Mouse (Mus musculus) c-Kit-positive CD71-positive TER-119-negative erythroid progenitor cells, embryonic 14.5 days (primary cell): ENCODE results near the gene Col1a1.
A peak's percentile ranks its signal among the peaks of the same experiment; 100 is the strongest.

Experiments
- DNase-seq: peaks from one replicate; pipeline ENCODE4 v3.0.0-alpha.2; 2013; ENCODE audit warnings: low read depth

Gene Col1a1

DNA sequence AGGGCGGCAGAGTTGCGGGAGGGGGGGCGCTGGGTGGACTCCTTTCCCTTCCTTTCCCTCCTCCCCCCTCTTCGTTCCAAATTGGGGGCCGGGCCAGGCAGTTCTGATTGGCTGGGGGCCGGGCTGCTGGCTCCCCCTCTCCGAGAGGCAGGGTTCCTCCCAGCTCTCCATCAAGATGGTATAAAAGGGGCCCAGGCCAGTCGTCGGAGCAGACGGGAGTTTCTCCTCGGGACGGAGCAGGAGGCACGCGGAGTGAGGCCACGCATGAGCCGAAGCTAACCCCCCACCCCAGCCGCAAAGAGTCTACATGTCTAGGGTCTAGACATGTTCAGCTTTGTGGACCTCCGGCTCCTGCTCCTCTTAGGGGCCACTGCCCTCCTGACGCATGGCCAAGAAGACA lies at the start of gene Col1a1:
Gene Col1a1 (plus strand): TSS at position 180 of the 400 bp plus-strand sequence.
- no peak for DNase-seq

DNA sequence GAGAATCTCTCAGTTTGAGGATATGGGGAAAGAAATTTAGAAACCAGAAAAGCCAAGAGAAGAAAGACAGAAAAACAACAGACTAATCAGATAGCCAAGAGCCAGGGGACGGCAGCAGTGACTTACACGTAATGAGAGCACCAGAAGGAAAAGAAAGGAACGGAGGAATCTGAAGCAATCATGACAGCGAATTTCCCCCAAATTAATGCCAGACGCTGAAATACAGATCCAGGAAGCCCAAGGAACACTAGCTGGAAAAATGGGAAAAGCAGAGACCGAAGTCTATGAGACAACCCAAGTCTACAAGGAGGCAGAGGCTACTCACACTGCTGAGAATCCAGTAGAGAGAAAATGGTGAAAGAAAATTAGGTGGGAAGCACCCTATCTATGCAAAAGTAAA lies 44.9 kb upstream of the Col1a1 start:
- DNase-seq: no peak

DNA sequence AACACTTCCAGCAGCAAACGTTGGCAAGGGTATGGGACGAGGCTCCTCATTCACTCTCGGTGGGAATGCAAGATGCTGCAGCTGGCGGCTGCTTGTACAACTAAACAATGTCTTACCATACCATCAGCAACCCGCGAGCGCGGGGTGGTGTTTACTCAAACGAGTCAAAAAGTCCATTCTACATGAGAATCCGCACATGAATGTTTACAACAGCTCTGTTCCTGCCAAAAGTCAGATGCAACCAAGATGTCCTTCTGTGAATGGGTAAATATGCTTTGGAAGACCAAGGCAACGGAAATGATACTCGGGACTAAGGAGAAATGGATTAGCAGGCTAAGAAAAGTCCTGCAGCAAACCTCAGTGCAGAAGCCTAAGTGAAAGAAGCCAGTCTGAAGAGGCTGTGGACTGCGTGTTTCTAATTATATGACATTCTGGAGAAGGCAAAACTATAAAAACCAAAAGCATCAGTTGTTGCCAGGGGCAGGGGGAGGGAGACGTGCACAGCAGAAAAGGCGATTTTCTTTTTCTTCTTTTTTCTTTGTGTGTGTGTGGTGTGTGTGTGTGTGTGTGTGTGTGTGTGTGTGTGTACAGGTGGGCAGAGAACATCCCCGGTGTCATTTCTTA lies 39.2 kb upstream of the Col1a1 start:
- no peak for DNase-seq

- DNase-seq: no peak
These were observed 34.8 kb upstream of the Col1a1 start for GRCm38 (mm10) chr11:94901231-94901630.

DNA sequence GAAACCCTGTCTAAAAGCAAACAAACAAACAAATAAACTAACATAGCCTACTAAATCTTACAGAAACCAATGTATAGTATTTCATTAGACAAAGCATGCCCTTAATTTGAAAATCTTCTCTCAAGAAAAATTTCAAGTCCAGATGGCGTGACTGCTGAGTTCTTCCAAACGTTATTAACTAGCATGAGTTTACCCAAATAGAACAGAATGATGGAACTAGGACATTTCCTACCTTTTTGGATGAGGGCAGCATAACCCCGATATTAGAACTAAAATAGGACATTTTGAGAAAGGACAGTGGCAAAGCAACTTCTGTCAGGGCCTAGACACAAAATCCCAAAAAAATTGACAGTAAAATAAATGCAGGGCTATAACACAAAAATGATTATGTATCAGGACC lies 31.7 kb upstream of the Col1a1 start:
- DNase-seq: no peak

- DNase-seq: no peak
These were observed 25.1 kb upstream of the Col1a1 start for GRCm38 (mm10) chr11:94910971-94911370.

GRCm38 (mm10) chr11:94912568-94912967 lies 23.5 kb upstream of the Col1a1 start:
- no peak for DNase-seq

GRCm38 (mm10) chr11:94913302-94914090 lies 22.5 kb upstream of the Col1a1 start:
- DNase-seq: no peak

DNA sequence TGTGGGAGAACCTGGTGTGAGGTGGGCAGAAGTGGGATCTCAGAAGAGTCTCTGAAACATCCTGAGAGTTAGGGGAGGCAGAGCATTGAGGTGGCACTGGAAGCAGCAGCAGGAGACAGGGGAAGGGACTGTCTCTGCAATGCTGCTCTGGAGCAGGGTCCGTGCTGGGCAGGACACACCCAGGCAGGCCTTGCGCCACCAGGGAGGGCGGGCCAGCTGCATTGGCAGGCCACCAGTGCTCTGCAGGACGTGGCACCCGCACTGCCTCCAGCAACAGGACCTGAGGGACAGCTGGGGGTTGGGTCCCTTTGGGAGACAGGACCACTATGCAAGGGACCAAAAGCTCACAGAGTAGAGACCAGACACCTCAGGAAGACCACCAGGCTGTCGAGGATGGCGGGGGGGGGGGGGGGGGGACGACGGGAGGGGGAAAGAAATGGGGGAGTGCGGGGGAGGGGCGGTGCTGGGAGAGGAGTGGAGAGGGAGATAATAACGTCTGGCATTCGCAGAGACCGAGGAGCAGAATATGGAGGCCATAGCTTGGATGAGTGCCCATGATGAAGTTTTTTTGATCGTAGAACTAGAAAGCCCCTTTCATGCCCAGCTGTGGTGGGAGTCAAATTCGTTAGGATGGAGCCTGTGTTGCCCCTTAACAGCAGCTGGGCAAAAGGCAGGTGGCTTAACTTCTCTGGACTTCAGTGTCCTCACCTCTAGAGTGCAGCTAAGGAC lies 20.2 kb upstream of the Col1a1 start:
- DNase-seq: no peak

DNA sequence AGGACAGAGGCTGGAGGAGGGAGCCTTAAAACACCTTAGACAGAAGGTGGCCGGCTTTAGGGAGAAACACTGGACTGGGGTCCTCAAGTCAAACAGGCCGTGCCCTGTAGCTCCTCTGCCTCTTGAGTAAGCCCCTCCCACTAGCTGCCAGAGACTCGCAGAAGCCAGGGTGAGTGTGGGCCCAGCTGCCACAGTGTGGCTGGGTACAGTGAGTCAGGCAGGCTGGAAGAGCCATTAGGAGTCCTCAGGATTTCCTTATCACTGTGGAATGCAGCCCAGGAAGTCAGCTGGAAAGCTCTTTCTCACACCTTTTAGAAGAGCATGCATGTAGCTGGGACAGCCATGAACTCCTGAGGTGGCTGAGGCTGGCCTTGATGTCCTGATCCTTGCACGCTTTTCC lies 19.5 kb upstream of the Col1a1 start:
- DNase-seq: no peak

- no peak for DNase-seq
These were observed 18.3 kb upstream of the Col1a1 start for GRCm38 (mm10) chr11:94917717-94918116.

DNA sequence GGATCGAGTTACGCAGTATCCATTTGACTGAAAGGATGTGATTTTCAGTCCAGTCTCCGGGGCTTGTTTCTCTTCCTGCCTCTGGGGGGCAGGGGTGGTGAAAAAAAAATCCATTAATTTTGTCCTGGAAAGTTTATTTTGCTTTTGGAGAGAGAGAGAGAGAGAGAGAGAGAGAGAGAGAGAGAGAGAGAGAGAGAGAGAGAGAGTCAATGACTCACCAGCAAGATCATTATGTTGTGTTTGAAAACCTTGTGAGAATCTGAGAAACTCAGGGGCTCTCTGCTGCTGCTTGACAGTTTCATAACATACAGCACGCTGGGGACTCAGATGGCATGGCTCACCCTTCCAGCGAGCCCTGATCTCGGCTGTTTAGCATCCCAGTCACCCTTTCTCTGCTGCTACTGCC lies 15.0 kb upstream of the Col1a1 start:
- no peak for DNase-seq

DNA sequence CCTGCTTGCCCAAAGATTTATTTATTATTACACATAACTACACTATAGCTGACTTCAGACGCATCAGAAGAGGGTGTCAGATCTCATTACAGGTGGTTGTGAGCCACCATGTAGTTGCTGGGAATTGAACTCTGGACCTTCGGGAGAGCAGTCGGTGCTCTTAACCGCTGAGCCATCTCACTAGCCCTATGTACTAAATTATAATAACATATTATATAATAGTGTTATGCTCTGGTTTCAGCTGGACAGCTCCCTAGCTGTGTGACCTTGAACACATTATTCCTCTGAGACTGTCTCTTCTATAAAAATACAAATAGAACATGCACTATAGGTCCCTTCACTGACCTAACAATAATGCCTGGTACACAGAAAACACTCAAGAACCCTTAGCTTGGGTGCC lies 11.0 kb upstream of the Col1a1 start:
- DNase-seq: no peak

GRCm38 (mm10) chr11:94926431-94926830 lies 9.6 kb upstream of the Col1a1 start:
- DNase-seq: no peak

- DNase-seq: no peak
These were observed 8.2 kb upstream of the Col1a1 start for GRCm38 (mm10) chr11:94927771-94928291.

GRCm38 (mm10) chr11:94928820-94929219 lies 7.2 kb upstream of the Col1a1 start:
- DNase-seq: no peak

GRCm38 (mm10) chr11:94929599-94929998 lies 6.4 kb upstream of the Col1a1 start:
- DNase-seq: no peak

DNA sequence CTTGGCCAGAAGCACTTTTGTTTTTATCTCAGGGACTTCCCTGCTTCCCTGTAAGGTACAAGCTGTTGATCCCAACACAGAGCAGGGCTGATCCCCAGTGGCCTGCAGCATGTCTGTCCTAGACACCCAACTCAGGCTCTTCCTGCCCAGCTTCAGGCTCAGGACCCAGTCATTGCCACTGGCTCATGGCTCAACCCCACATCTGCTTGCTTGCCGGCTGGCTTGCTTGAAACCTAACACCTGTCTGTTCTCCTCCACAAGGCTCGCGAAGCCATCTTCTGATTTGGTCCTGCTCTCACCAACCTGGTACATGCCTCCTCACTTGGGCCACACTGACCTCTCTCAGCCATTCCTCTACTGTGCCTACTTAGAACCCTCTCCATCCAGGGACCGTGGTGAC lies 5.9 kb upstream of the Col1a1 start:
- no peak for DNase-seq

DNA sequence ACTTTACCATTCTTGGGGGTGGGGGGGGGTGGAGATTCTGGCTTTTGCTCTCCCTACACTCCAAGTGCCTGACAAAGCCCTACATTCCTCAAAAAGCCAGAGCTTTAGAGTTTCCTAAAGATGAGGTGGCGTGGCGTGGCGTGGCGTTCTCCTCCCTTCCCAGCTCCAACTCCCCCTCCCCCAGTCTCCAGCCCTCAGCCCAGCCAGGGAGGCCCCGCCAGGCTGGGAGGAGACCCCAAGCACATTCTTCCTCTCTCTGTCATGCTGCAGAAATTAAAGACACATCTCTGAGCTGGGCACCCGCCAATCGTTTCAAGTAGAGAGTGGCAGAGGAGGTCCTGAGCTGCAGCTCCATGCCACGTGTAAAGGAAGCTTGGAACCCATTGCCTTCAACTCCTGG lies 2.4 kb upstream of the Col1a1 start:
- no peak for DNase-seq

GRCm38 (mm10) chr11:94934526-94934925 lies 1.5 kb upstream of the Col1a1 start:
- no peak for DNase-seq

GRCm38 (mm10) chr11:94936851-94937295 lies 849 bp downstream of the Col1a1 start:
- DNase-seq: peak; percentile 74

GRCm38 (mm10) chr11:94937335-94937781 lies 1.3 kb downstream of the Col1a1 start:
- DNase-seq: no peak

DNA sequence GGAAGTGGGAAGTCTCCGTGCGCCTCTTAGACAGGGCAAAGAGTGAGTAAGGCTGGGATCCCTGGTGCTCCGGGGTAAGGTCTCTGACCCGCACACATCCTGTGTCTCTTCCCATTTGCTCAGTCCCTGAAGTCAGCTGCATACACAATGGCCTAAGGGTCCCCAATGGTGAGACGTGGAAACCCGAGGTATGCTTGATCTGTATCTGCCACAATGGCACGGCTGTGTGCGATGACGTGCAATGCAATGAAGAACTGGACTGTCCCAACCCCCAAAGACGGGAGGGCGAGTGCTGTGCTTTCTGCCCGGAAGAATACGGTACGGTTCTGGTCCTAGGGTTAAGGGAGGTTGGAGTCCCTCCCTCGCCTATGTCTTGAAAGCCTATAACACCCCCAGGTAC lies 1.8 kb downstream of the Col1a1 start:
- no peak for DNase-seq
